Mouse (Mus musculus): ENCODE measurements around the gene Rpl36. TPM values are rescaled to one million over a fixed set of nuclear protein-coding genes. Genes with fewer than 3 reads are reported as not detected.
A peak's percentile ranks its signal among the peaks of the same experiment; 100 is the strongest.

The Rpl36 gene
- total and polyA plus RNA-seq, 2 experiments from 2014 or later = 1,192 to 1,600 TPM

DNA sequence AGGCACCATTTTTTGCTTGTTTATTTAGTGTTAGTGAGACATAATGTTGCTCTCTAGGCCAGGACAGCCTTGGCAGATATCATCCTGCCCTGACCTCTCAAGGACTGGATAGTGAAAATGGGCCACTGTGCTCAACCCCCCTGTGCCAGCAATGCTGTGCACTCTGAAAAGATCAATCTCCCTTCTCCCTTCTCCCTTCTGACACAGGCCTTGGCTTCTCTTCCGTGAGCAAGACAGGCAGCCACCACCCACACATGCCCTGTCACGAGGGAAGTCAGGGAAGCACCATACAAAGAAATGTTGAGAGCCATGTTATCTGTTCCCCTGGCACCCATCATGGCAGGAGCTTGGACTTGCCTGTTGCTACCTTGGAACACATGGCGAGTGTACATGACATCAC, 42.1 kb downstream of the Rpl36 start:
- H3K9me3 ChIP-seq (replicated peaks; ENCODE audit: control insufficient read depth, low read length) = no peaks in the 10 kb centered on the region
- H3K4me2 ChIP-seq (ENCODE audit: low read depth, low read length) = no peak overlapping the region
- DNase-seq (ENCODE audit: low spot score) (no peak), ATAC-seq (ENCODE audit: insufficient read depth, low read depth) (0 out of 2 replicates have a peak, but pooled peaks have one; percentile 27)
- no peak overlapping the region for H3K27ac ChIP-seq (ENCODE audit: low read depth)
- WGBS = 59% methylated on average over 3 of the region's 3 CpGs
- no peaks in the 10 kb centered on the region for H3K27me3 ChIP-seq (ENCODE audit: control insufficient read depth, insufficient read depth, low read length)
- no peak overlapping the region for H3K9ac ChIP-seq (replicated peaks; ENCODE audit: low read depth, low read length)
- H3K4me3 ChIP-seq (ENCODE audit: low read depth, low read length) = no peak overlapping the region
- TF ChIP-seq EP300 (IDR thresholded peaks at IDR 0.05; ENCODE audit: low read depth) (no peak), CTCF (IDR thresholded peaks at IDR 0.05; ENCODE audit: low read depth) (no peak)
- H3K4me1 ChIP-seq (ENCODE audit: control insufficient read depth, insufficient read depth) = no peaks in the 10 kb centered on the region
- H3K36me3 ChIP-seq (replicated peaks; ENCODE audit: control insufficient read depth, insufficient read depth, low read length) = no peaks in the 10 kb centered on the region

DNA sequence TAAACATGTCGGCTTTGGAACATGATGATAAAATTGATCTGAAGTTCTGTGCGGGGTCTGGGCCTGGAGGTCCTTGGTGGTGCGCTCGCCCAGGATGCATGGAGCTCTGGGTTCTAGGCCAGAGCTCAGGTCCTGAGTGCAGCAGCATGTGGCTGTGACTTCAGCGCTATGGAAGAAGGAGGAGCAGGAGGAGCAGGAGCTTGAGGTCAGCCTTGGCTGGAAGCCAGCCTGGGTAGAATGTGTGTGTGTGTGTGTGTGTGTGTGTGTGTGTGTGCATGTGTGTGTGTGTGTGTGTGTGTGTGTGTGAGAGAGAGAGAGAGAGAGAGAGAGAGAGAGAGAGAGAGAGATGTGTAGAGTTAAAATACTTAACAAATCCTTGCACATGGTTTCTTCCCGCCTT, 43.0 kb downstream of the Rpl36 start:
- no peak overlapping the region for H3K4me2 ChIP-seq (ENCODE audit: low read depth, low read length)
- 68% methylated on average over 6 of the region's 6 CpGs for WGBS

DNA sequence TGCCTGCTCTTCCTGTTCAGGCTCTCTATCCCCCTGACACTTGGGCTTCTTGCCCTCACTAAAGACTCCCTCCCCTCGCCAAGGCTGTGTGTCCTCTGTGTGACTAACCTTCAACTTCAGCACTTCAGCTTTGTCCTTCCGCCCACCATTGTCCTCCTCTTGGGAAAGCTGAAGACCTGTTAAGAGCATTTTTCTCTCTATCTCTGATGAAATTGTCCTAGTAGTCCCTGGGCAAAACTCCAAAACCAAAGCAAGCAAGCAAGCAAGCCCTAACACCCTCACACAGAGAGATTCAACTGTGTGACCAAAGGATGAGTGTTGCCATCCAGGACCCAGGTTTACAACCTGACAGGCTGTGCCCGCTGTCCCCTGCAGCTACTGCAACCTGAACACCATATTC, 50.4 kb downstream of the Rpl36 start:
- H3K36me3 ChIP-seq (replicated peaks; ENCODE audit: control insufficient read depth, insufficient read depth, low read length) = no peaks in the 10 kb centered on the region
- H3K4me2 ChIP-seq (ENCODE audit: low read depth, low read length) = no peak overlapping the region
- H3K4me1 ChIP-seq (ENCODE audit: control insufficient read depth, insufficient read depth) = no peaks in the 10 kb centered on the region
- no peak overlapping the region for H3K27ac ChIP-seq (ENCODE audit: low read depth)
- H3K4me3 ChIP-seq (ENCODE audit: low read depth, low read length) = no peak overlapping the region
- ATAC-seq (ENCODE audit: insufficient read depth, low read depth) = no peak
- DNase-seq (ENCODE audit: low spot score) = no peak
- no peaks in the 10 kb centered on the region for H3K27me3 ChIP-seq (ENCODE audit: control insufficient read depth, insufficient read depth, low read length)
- no peak overlapping the region for H3K9ac ChIP-seq (replicated peaks; ENCODE audit: low read depth, low read length)
- no peak for TF ChIP-seq CTCF (IDR thresholded peaks at IDR 0.05; ENCODE audit: low read depth)
- TF ChIP-seq EP300 (IDR thresholded peaks at IDR 0.05; ENCODE audit: low read depth) = no peak
- no peaks in the 10 kb centered on the region for H3K9me3 ChIP-seq (replicated peaks; ENCODE audit: control insufficient read depth, low read length)
- 61% methylated on average over 3 of the region's 3 CpGs for WGBS

More for the DNA sequence above, 43.0 kb downstream of the Rpl36 start:
- H3K36me3 ChIP-seq (replicated peaks; ENCODE audit: control insufficient read depth, insufficient read depth, low read length) = no peaks in the 10 kb centered on the region
- H3K4me3 ChIP-seq (ENCODE audit: low read depth, low read length) = no peak overlapping the region
- no peak for DNase-seq (ENCODE audit: low spot score)
- no peak overlapping the region for H3K9ac ChIP-seq (replicated peaks; ENCODE audit: low read depth, low read length)
- H3K27ac ChIP-seq (ENCODE audit: low read depth) = no peak overlapping the region
- H3K27me3 ChIP-seq (ENCODE audit: control insufficient read depth, insufficient read depth, low read length) = no peaks in the 10 kb centered on the region
- ATAC-seq (ENCODE audit: insufficient read depth, low read depth) = no peak
- TF ChIP-seq EP300 (IDR thresholded peaks at IDR 0.05; ENCODE audit: low read depth) = no peak
- no peak for TF ChIP-seq CTCF (IDR thresholded peaks at IDR 0.05; ENCODE audit: low read depth)
- H3K9me3 ChIP-seq (replicated peaks; ENCODE audit: control insufficient read depth, low read length) = no peaks in the 10 kb centered on the region
- no peaks in the 10 kb centered on the region for H3K4me1 ChIP-seq (ENCODE audit: control insufficient read depth, insufficient read depth)

Other genes with a start within 250 kb of the Rpl36 start
- gene Ptprs, start 136.9 kb upstream of the Rpl36 start, total RNA-seq (2014; rRNA removed; ENCODE audit: low replicate concordance) = 136 and 138 TPM in 2 replicates
- gene Ptprs, start 136.9 kb upstream of the Rpl36 start, polyA plus RNA-seq (2015; fragmentation: Nextera tagmentation; extraction: Ambion mirVana) = 15.7 and 15.9 TPM in 2 replicates
- gene Znrf4, start 101.0 kb upstream of the Rpl36 start, total RNA-seq (2014; rRNA removed; ENCODE audit: low replicate concordance) = not detected in 2 replicates
- not detected in 2 replicates for gene Znrf4, start 101.0 kb upstream of the Rpl36 start, polyA plus RNA-seq (2015; fragmentation: Nextera tagmentation; extraction: Ambion mirVana)
- gene Gm20219, start 59.0 kb upstream of the Rpl36 start, total RNA-seq (2014; rRNA removed; ENCODE audit: low replicate concordance) = not detected in 2 replicates
- 0.08 and 0.30 TPM in 2 replicates for gene Gm20219, start 59.0 kb upstream of the Rpl36 start, polyA plus RNA-seq (2015; fragmentation: Nextera tagmentation; extraction: Ambion mirVana)
- 16.4 and 63.4 TPM in 2 replicates for gene Safb2, start 28.8 kb upstream of the Rpl36 start, total RNA-seq (2014; rRNA removed; ENCODE audit: low replicate concordance)
- 22.9 and 24.9 TPM in 2 replicates for gene Safb2, start 28.8 kb upstream of the Rpl36 start, polyA plus RNA-seq (2015; fragmentation: Nextera tagmentation; extraction: Ambion mirVana)
- gene Safb, start 28.6 kb upstream of the Rpl36 start, total RNA-seq (2014; rRNA removed; ENCODE audit: low replicate concordance) = 15.4 and 39.8 TPM in 2 replicates
- gene Safb, start 28.6 kb upstream of the Rpl36 start, polyA plus RNA-seq (2015; fragmentation: Nextera tagmentation; extraction: Ambion mirVana) = 52.9 and 55.5 TPM in 2 replicates
- gene 2410015M20Rik, start 3.6 kb upstream of the Rpl36 start, total RNA-seq (2014; rRNA removed; ENCODE audit: low replicate concordance) = 199 and 207 TPM in 2 replicates
- gene 2410015M20Rik, start 3.6 kb upstream of the Rpl36 start, polyA plus RNA-seq (2015; fragmentation: Nextera tagmentation; extraction: Ambion mirVana) = 527 and 554 TPM in 2 replicates
- gene Lonp1, start 13.5 kb downstream of the Rpl36 start, total RNA-seq (2014; rRNA removed; ENCODE audit: low replicate concordance) = 109 and 115 TPM in 2 replicates
- gene Lonp1, start 13.5 kb downstream of the Rpl36 start, polyA plus RNA-seq (2015; fragmentation: Nextera tagmentation; extraction: Ambion mirVana) = 43.6 and 46.4 TPM in 2 replicates
- gene Catsperd, start 14.7 kb downstream of the Rpl36 start, total RNA-seq (2014; rRNA removed; ENCODE audit: low replicate concordance) = not detected in 2 replicates
- gene Catsperd, start 14.7 kb downstream of the Rpl36 start, polyA plus RNA-seq (2015; fragmentation: Nextera tagmentation; extraction: Ambion mirVana) = 0.20 and 0.23 TPM in 2 replicates
- gene Ranbp3, start 59.9 kb downstream of the Rpl36 start, total RNA-seq (2014; rRNA removed; ENCODE audit: low replicate concordance) = 60.9 and 64.7 TPM in 2 replicates
- gene Ranbp3, start 59.9 kb downstream of the Rpl36 start, polyA plus RNA-seq (2015; fragmentation: Nextera tagmentation; extraction: Ambion mirVana) = 38.8 and 40.6 TPM in 2 replicates
- 892 and 948 TPM in 2 replicates for gene Ndufa11, start 104.4 kb downstream of the Rpl36 start, total RNA-seq (2014; rRNA removed; ENCODE audit: low replicate concordance)
- 1,914 and 1,978 TPM in 2 replicates for gene Ndufa11, start 104.4 kb downstream of the Rpl36 start, polyA plus RNA-seq (2015; fragmentation: Nextera tagmentation; extraction: Ambion mirVana)
- gene Vmac, start 104.6 kb downstream of the Rpl36 start, total RNA-seq (2014; rRNA removed; ENCODE audit: low replicate concordance) = 15.1 and 16.3 TPM in 2 replicates
- 10.7 and 11.0 TPM in 2 replicates for gene Vmac, start 104.6 kb downstream of the Rpl36 start, polyA plus RNA-seq (2015; fragmentation: Nextera tagmentation; extraction: Ambion mirVana)
- 83.1 and 104 TPM in 2 replicates for gene Nrtn, start 144.1 kb downstream of the Rpl36 start, total RNA-seq (2014; rRNA removed; ENCODE audit: low replicate concordance)
- 33.9 and 35.5 TPM in 2 replicates for gene Nrtn, start 144.1 kb downstream of the Rpl36 start, polyA plus RNA-seq (2015; fragmentation: Nextera tagmentation; extraction: Ambion mirVana)
- gene Dus3l, start 151.3 kb downstream of the Rpl36 start, total RNA-seq (2014; rRNA removed; ENCODE audit: low replicate concordance) = 25.8 and 28.9 TPM in 2 replicates
- 21.1 and 23.0 TPM in 2 replicates for gene Dus3l, start 151.3 kb downstream of the Rpl36 start, polyA plus RNA-seq (2015; fragmentation: Nextera tagmentation; extraction: Ambion mirVana)
- gene Prr22, start 156.8 kb downstream of the Rpl36 start, total RNA-seq (2014; rRNA removed; ENCODE audit: low replicate concordance) = 0.62 TPM in 1 of 2 replicates, not detected in the other
- gene Prr22, start 156.8 kb downstream of the Rpl36 start, polyA plus RNA-seq (2015; fragmentation: Nextera tagmentation; extraction: Ambion mirVana) = 0.49 and 0.67 TPM in 2 replicates
- 7.0 and 17.9 TPM in 2 replicates for gene Rfx2, start 217.6 kb downstream of the Rpl36 start, total RNA-seq (2014; rRNA removed; ENCODE audit: low replicate concordance)
- 2.6 and 3.5 TPM in 2 replicates for gene Rfx2, start 217.6 kb downstream of the Rpl36 start, polyA plus RNA-seq (2015; fragmentation: Nextera tagmentation; extraction: Ambion mirVana)

Measured in heart, postnatal 0 days (tissue).